Mouse (Mus musculus): ENCODE data around the gene Hyal1. TPM values are rescaled to one million over a fixed set of nuclear protein-coding genes. Genes with fewer than 3 reads are reported as not detected.

The Hyal1 gene
- polyA plus RNA-seq, 1 experiment: 3.3 TPM

DNA sequence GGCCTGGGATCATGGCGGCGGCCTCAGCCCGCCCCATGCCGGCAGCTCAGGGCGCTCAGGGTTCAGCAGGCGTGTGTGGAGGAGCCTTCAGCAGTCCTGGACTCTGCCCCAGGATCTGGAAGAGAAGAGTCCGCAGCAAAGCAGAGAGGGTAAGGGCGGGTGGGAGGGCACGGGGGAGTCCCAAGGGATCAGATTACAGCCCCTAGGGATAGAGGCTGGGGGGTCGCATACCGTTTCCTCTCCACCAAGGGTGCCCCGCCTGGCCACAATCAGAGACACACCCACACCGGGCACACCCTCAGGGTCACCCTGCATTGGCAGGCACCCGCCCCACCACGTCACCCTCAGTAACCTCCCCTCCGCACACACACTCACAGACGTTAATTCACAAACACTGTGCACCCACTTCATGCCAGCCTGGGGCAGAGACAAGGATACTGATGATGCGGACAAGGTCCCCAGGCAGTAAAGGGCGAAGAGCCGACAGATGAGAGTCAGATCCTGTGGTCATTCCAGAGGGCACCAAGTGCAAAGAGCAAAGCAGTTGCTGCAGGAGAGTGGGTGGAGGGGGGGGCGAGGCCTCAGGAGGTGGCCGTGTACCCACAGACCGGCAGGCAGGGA is 28.4 kb downstream of the Hyal1 start:
- no peaks in the 10 kb centered on the region for H3K27me3 ChIP-seq (ENCODE audit: control insufficient read depth, insufficient read depth, insufficient read length)
- H3K79me2 ChIP-seq (ENCODE audit: control insufficient read depth, insufficient read depth): no peaks in the 10 kb centered on the region
- TF ChIP-seq USF1 (IDR thresholded peaks at IDR 0.05; ENCODE audit: low read depth) (no peak), MYOD1 (IDR thresholded peaks at IDR 0.05; ENCODE audit: control insufficient read depth in 1 of 3, insufficient read length in 2 of 3, low read depth in 2 of 3) (peak in 1 of 3 experiments; percentile 44), TCF3 (IDR thresholded peaks at IDR 0.05; ENCODE audit: insufficient read length, low read depth) (no peak), MYOG (IDR thresholded peaks at IDR 0.05; ENCODE audit: control insufficient read depth in 1 of 3, insufficient read depth in 1 of 3, insufficient read length in 2 of 3, low read depth in 2 of 3) (peak in 2 of 3 experiments; percentile 67 to 69), REST (IDR thresholded peaks at IDR 0.05; ENCODE audit: insufficient read depth, insufficient read length) (no peak), POLR2A (IDR thresholded peaks at IDR 0.05; ENCODE audit: insufficient read length, low read depth) (peak; percentile 52)
- peak overlapping the region; percentile 36 for H3K4me3 ChIP-seq
- H3K36me3 ChIP-seq (ENCODE audit: control insufficient read depth, insufficient read depth): peaks cover 7% of the 10 kb centered on the region
- H3ac ChIP-seq (ENCODE audit: control insufficient read depth, insufficient read length): peak overlapping the region; percentile 8
- H3K4me2 ChIP-seq (ENCODE audit: low read depth): peak overlapping the region; percentile 92

- H3K36me3 ChIP-seq (ENCODE audit: control insufficient read depth, insufficient read depth): no peaks in the 10 kb centered on the region
- TF ChIP-seq USF1 (IDR thresholded peaks at IDR 0.05; ENCODE audit: low read depth) (no peak), MAX (IDR thresholded peaks at IDR 0.05; ENCODE audit: low read depth) (no peak), CEBPB (IDR thresholded peaks at IDR 0.05; ENCODE audit: insufficient read depth, poor library complexity, severe bottlenecking) (no peak), POLR2A (IDR thresholded peaks at IDR 0.05; ENCODE audit: insufficient read length, low read depth) (peak; percentile 59), POLR2AphosphoS2 (IDR thresholded peaks at IDR 0.05; ENCODE audit: insufficient read length, low read depth) (peak; percentile 58), MYOG (IDR thresholded peaks at IDR 0.05; ENCODE audit: control insufficient read depth in 1 of 3, insufficient read depth in 1 of 3, insufficient read length in 2 of 3, low read depth in 2 of 3) (peak in 1 of 3 experiments; percentile 66), TCF12 (IDR thresholded peaks at IDR 0.05; ENCODE audit: insufficient read depth, poor library complexity, severe bottlenecking) (no peak), E2F4 (IDR thresholded peaks at IDR 0.05; ENCODE audit: insufficient read depth) (no peak), REST (IDR thresholded peaks at IDR 0.05; ENCODE audit: insufficient read depth, insufficient read length) (no peak), TCF3 (IDR thresholded peaks at IDR 0.05; ENCODE audit: insufficient read length, low read depth) (no peak), MYOD1 (IDR thresholded peaks at IDR 0.05; ENCODE audit: control insufficient read depth in 1 of 3, insufficient read length in 2 of 3, low read depth in 2 of 3) (peak in 2 of 3 experiments; percentile 77 to 80), SRF (IDR thresholded peaks at IDR 0.05; ENCODE audit: control insufficient read depth, insufficient read length, low read depth) (no peak)
- no peak overlapping the region for H3ac ChIP-seq (ENCODE audit: control insufficient read depth, insufficient read length)
- peak overlapping the region; percentile 36 for H3K4me3 ChIP-seq
- no peaks in the 10 kb centered on the region for H3K79me2 ChIP-seq (ENCODE audit: control insufficient read depth, insufficient read depth)
- H3K27me3 ChIP-seq (ENCODE audit: control insufficient read depth, insufficient read depth, insufficient read length): no peaks in the 10 kb centered on the region
- H3K4me2 ChIP-seq (ENCODE audit: low read depth): peak overlapping the region; percentile 92
Observed at GRCm38 (mm10) chr9:107606591-107606990, 29.9 kb downstream of the Hyal1 start.

- TF ChIP-seq MYOD1 (IDR thresholded peaks at IDR 0.05; ENCODE audit: control insufficient read depth in 1 of 3, insufficient read length in 2 of 3, low read depth in 2 of 3) (peak in 1 of 3 experiments; percentile 54), TCF3 (IDR thresholded peaks at IDR 0.05; ENCODE audit: insufficient read length, low read depth) (no peak), MYOG (IDR thresholded peaks at IDR 0.05; ENCODE audit: control insufficient read depth in 1 of 3, insufficient read depth in 1 of 3, insufficient read length in 2 of 3, low read depth in 2 of 3) (peak in 1 of 3 experiments; percentile 65)
- Histone ChIP-seq H3ac (ENCODE audit: control insufficient read depth, insufficient read length) (no peak overlapping the region), H3K4me3 (peak overlapping the region; percentile 36), H3K36me3 (ENCODE audit: control insufficient read depth, insufficient read depth) (no peaks in the 10 kb centered on the region), H3K4me2 (ENCODE audit: low read depth) (peak overlapping the region; percentile 92), H3K27me3 (ENCODE audit: control insufficient read depth, insufficient read depth, insufficient read length) (no peaks in the 10 kb centered on the region), H3K79me2 (ENCODE audit: control insufficient read depth, insufficient read depth) (no peaks in the 10 kb centered on the region)
Observed at GRCm38 (mm10) chr9:107607036-107607435, 30.3 kb downstream of the Hyal1 start.

GRCm38 (mm10) chr9:107607653-107608245 is 31.0 kb downstream of the Hyal1 start:
- Histone ChIP-seq H3K36me3 (ENCODE audit: control insufficient read depth, insufficient read depth) (no peaks in the 10 kb centered on the region), H3K79me2 (ENCODE audit: control insufficient read depth, insufficient read depth) (no peaks in the 10 kb centered on the region), H3ac (ENCODE audit: control insufficient read depth, insufficient read length) (no peak overlapping the region), H3K27me3 (ENCODE audit: control insufficient read depth, insufficient read depth, insufficient read length) (no peaks in the 10 kb centered on the region), H3K4me3 (peak overlapping the region; percentile 36), H3K4me2 (ENCODE audit: low read depth) (peak overlapping the region; percentile 92)
- TF ChIP-seq MYOG (IDR thresholded peaks at IDR 0.05; ENCODE audit: control insufficient read depth in 1 of 3, insufficient read depth in 1 of 3, insufficient read length in 2 of 3, low read depth in 2 of 3) (peak in 1 of 3 experiments; percentile 4), USF1 (IDR thresholded peaks at IDR 0.05; ENCODE audit: low read depth) (no peak), MAX (IDR thresholded peaks at IDR 0.05; ENCODE audit: low read depth) (no peak)

DNA sequence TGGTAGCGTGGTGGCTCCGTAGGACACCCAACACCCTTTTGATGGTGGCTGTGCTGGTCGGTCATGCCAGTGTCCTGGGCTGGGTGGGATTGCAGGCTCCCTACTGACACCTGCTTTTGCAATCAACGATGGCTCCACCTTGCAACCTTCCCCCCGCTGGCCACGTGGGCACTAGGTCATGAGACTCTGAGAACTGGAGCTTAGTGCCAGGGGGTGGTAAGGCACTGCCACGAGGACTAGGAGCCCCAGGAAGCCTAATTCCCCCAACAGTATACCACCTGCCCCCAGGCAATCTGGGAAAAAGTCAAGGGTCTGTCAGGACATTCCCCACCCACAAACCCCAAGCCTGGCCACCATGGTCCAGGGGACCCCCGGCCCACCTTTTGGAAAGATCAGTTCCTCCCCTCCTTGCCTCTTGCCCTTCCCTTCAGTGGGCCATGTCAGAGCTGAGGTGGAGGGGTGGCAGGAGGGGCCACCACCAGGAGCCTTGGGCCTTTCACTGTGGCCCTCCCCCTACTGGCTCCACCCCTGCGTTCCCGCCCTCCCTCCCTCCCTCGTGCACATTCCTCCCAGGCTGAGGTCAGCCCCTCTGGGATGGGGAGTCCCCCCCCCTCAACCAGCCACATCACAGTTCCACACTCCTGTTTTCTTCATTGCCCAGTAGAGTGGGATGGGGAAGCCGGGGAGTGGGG is 32.2 kb downstream of the Hyal1 start, which contains the start of gene Sema3b:
Gene Sema3b (minus strand): TSS at position 489 of the 692 bp plus-strand sequence.
- H3K4me2 ChIP-seq (ENCODE audit: low read depth): peak within 1 kb of the TSS; percentile 92
- no peaks in the 10 kb centered on the region for H3K27me3 ChIP-seq (ENCODE audit: control insufficient read depth, insufficient read depth, insufficient read length)
- TF ChIP-seq POLR2A (IDR thresholded peaks at IDR 0.05; ENCODE audit: insufficient read length, low read depth): no peak
- TF ChIP-seq MYOD1 (IDR thresholded peaks at IDR 0.05; ENCODE audit: control insufficient read depth in 1 of 3, insufficient read length in 2 of 3, low read depth in 2 of 3): peak in 1 of 3 experiments; percentile 41
- no peaks in the 10 kb centered on the region for H3K79me2 ChIP-seq (ENCODE audit: control insufficient read depth, insufficient read depth)
- H3K36me3 ChIP-seq (ENCODE audit: control insufficient read depth, insufficient read depth): no peaks in the 10 kb centered on the region
- H3ac ChIP-seq (ENCODE audit: control insufficient read depth, insufficient read length): no peak within 1 kb of the TSS
- no peak within 1 kb of the TSS for H3K4me3 ChIP-seq
